Mouse (Mus musculus) kidney, adult 9 months (tissue): ENCODE data around the gene Gm1527.
"Not testable (repeated sequence)": the region's sequence is repeated elsewhere in the genome, so short reads cannot be mapped to it uniquely, and the experiment has no call there.

Source experiments
- DNase-seq: peaks from one replicate; pipeline ENCODE4 v3.0.0; 2022

Gene Gm1527

DNA sequence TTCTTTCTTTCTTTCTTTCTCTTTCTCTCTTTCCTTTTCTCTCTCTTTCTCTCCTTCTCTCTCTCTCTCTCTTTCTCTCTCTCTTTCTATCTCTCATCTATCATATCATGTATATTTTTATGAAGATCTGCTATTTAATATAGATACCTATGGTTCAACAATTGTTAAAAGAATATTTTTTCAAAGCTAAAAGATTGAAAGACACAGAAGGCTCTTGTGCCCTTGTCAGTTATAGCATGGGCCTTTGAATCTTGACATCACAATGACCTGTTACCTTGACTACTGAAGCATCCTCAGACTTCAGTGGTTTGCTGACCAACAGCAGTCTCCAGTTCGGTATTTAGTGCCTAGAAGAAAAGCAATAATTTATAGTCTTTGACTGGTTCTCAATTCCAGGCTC, at the start of gene Gm1527:
Gm1527 (plus strand) TSS at position 301 of the 400 bp plus-strand sequence.
- no peak for DNase-seq

DNA sequence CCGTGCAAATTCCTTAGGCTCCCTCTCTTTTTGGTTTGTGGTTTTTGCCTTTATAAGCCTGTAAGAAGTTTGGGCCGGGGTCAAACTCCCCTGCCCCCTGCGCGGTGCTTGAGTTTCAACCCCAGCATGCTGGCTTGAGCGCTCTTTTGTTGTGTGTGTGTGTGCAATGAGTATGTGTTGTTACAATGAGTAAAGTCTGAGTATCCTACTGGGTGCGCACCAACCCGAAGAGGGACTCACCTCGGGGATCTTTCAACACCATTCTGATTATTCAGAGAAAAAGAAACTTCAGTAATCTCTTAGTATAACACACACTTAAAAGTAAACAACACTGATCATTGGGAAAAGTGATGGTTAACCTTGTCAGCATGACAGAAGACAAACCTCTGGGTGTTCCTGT, 49.2 kb upstream of the Gm1527 start:
- DNase-seq, result no peak

DNA sequence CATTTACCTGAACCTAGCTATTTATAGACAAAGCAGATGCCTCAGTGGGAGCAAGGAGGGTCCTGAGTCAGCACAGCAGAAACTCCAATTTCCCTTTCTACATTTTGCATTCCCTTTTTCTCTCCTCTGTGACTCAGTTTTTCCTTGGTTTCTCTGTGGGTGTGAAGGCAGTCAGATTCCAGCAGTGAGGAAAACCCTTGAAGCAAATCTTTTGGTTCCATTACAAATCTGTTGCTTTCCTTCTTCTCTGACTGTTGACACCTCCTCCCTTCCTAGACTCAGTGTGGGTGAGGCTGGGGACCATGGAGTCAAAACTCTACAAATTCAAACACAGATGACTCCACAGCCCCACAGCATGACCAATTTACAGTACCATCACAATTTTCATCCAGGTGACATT, 45.3 kb upstream of the Gm1527 start:
- no peak for DNase-seq

- DNase-seq, result not testable (repeated sequence)
Observed at GRCm38 (mm10) chr3:28852174-28852573, 40.2 kb upstream of the Gm1527 start.

DNA sequence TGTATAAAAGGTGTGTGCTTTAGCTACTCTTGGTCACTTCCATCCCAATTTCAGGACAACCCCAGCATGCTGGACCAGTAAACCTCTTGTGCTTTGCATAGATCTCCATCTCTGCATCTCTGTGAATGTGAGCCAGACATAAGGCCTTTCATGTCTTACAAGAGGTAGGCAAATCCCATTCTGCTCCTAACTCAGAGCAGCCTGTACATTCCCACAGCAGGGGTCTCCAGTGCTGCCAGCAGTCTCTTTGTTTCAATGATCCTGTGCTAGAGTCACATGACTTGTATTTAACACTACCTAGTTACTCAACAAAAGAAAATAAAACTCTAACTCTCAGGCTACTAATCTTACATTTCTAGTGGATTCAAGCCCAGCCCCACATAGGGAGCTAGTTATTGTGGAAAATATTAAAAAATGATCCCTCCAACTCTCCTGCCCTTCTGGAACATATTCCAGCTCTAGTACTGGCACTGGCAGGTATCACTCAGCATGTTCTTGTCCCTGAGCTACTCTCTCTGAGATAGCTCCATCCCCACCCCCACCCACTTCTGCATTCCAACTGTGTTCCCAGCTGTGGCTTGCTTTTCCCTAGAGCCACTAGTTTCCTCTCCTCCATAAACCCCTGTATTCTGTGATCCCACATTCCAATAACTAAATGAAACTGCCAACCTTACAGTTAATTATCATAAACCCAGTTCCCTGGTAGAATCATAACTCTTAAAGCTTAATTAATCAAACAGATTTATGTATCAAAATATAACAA, 32.6 kb upstream of the Gm1527 start:
- DNase-seq, result not testable (repeated sequence)

- DNase-seq, result not testable (repeated sequence)
Observed at GRCm38 (mm10) chr3:28896966-28897365, 4.5 kb downstream of the Gm1527 start.

DNA sequence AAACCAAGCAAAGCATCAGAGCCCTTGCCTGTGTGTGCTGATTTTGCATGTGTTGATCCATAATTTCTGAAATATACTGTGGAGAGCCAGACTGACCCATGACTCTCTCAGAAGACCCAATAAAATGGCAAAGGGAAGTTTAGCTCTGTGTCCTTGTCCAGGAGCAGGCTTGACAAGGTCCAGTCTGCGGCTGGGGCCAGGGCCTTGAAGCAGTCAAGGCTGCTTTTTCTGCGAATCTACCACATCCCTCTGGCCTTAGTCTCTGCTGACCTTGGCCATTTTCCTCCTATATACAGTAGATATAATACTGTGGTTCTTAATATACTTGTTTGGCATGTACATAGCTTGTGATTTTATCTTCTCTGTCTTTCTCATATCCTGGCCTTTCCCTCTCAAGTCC, 73.5 kb downstream of the Gm1527 start:
- DNase-seq, result no peak

DNA sequence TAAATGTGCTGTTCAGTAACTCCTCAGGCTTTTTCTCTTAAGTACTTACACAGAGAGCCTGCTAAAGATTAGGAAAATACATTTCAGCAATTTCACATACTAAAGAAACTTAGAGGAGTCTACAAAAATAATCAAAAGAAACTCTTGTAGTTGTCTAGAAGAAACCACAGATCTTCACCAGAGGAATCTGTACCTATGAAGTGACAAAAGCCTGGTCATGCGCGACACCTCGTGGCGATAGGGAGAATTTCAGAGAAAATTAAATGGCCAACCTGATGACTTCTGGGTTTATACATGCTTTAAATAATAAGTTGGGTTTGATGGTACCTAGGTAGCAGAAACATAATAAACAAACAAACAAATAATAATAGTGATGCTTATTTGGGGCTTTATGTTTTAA, 76.4 kb downstream of the Gm1527 start:
- DNase-seq, result peak; percentile 52
